Comparison of ENCODE assay signal across 1 mouse cellular context in the genomic region with DNA sequence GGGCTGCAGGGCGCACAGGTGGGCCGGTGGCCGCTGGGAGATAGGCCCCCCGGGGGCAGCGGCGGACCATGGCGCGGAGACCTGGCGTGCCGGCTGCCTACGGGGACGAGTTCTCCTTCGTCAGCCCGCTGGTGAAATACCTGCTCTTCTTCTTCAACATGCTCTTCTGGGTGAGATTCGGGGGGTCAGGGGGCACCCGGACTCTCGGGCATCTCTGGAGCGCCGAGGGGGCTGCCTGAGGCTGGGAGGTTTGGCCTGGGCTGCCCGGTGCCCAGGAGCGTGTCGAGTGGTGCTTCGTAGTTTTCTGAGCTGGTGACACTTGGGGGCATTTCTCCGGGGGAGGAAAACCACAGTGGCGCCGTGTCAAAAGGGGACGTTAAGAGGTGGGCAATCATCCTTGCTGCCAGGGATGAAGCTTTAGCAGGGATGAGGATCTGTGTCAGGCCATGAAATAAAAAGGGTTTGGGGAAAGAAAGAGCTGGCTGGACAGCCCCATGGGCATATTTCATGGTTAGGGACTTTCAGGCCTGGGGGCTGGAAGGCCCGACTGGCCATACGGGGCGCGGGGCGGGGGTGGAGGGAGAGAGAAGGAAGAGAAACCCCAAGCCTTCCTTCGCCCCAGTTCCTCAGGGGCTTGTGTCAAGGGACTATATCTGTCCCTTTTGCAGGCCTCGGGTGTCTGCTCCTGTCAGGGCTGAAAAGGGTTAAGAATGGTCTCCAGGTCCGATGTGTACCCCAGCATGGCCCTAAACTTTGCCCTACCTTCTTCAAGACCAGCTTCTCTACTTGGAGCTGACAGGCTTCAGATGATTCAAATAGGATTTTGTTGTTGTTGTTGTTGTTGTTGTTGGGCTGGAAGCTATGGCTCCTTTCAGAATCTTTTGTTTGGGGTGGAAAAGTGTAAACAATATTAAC.
A peak's percentile ranks its signal among the peaks of the same experiment; 100 is the strongest.
TF ChIP-seq lines count a peak whose summit lies in the region.

No protein-coding gene starts in this region.

TF ChIP-seq in MEL, 35 proteins besides CTCF, POLR2A, EP300 and RAD21 (continued from another document):
- TF ChIP-seq MYB (IDR thresholded peaks at IDR 0.05; ENCODE audit: low read depth, low read length) (no peak), POLR2AphosphoS5 (IDR thresholded peaks at IDR 0.05; ENCODE audit: borderline replicate concordance, low read depth, low read length) (no peak), UBTF (IDR thresholded peaks at IDR 0.05; ENCODE audit: borderline replicate concordance, insufficient read depth, low read depth, low read length) (peak; percentile 15; the same call in 1 of the 2 replicates), USF2 (IDR thresholded peaks at IDR 0.05; ENCODE audit: borderline replicate concordance in 1 of 2, insufficient read depth in 1 of 2, low read depth in 1 of 2, low read length in 2 of 2) (no peak), NELFE (IDR thresholded peaks at IDR 0.05; ENCODE audit: low read depth, low read length) (no peak), MXI1 (IDR thresholded peaks at IDR 0.05; ENCODE audit: low read depth, low read length) (0 out of 2 replicates have a peak, but pooled peaks have one; percentile 5), CHD2 (IDR thresholded peaks at IDR 0.05; ENCODE audit: low read length) (no peak), KAT2A (conservative IDR thresholded peaks at IDR 0.05; ENCODE audit: low read depth, low read length) (no peak), HCFC1 (IDR thresholded peaks at IDR 0.05; ENCODE audit: low read depth, low read length) (0 out of 2 replicates have a peak, but pooled peaks have one; percentile 5), GATA1 (IDR thresholded peaks at IDR 0.05; ENCODE audit: low read depth, low read length) (no peak), ETS1 (IDR thresholded peaks at IDR 0.05; ENCODE audit: low read depth, low read length) (no peak), TAL1 (IDR thresholded peaks at IDR 0.05; ENCODE audit: low read length) (no peak), CHD1 (IDR thresholded peaks at IDR 0.05; ENCODE audit: low read depth, low read length) (peak; percentile 18; the same call in 1 of the 2 replicates), TBP (IDR thresholded peaks at IDR 0.05; ENCODE audit: low read depth, low read length) (no peak), BHLHE40 (IDR thresholded peaks at IDR 0.05; ENCODE audit: borderline replicate concordance, low read depth, low read length) (no peak), JUND (IDR thresholded peaks at IDR 0.05; ENCODE audit: low read depth, low read length) (no peak), E2F4 (IDR thresholded peaks at IDR 0.05; ENCODE audit: borderline replicate concordance, low read depth, low read length) (no peak), MAZ (IDR thresholded peaks at IDR 0.05; ENCODE audit: low read depth, low read length) (no peak), MYC (IDR thresholded peaks at IDR 0.05; ENCODE audit: low read depth, low read length) (no peak), MAX (IDR thresholded peaks at IDR 0.05; ENCODE audit: low read length) (no peak)
TF ChIP-seq in MEL: peak in this region for 5.
